Mouse (Mus musculus): Measurements from ENCODE around the gene Plppr2. TPM values are rescaled to one million over a fixed set of nuclear protein-coding genes. Genes with fewer than 3 reads are reported as not detected.

Gene Plppr2
- total RNA-seq, 2 experiments from 2014 or later = 1.8 to 2.0 TPM

- DNase-seq = no peak
- intact Hi-C loops (cut with DNase I) = no loop called here
Observed at GRCm38 (mm10) chr9:21996178-21996867, 59.5 kb downstream of the Plppr2 start.

Other genes with a start within 250 kb of the Plppr2 start
- 1 to 10 TPM; 3.4 to 3.8 TPM for gene Ldlr, start 213.6 kb upstream of the Plppr2 start, total RNA-seq (2021)
- gene Spc24, start 176.7 kb upstream of the Plppr2 start, total RNA-seq (2021) = 1 to 10 TPM; 4.7 to 6.5 TPM
- gene Kank2, start 138.3 kb upstream of the Plppr2 start, total RNA-seq (2021) = 10 to 100 TPM; 52.6 to 53.3 TPM
- not detected for gene Angptl8, start 101.5 kb upstream of the Plppr2 start, total RNA-seq (2021)
- gene Dock6, start 84.4 kb upstream of the Plppr2 start, total RNA-seq (2021) = 10 to 100 TPM; 46.1 to 57.3 TPM
- 1 to 10 TPM; 8.2 to 9.7 TPM for gene Rab3d, start 18.8 kb upstream of the Plppr2 start, total RNA-seq (2021)
- gene Ccdc159, start 9.6 kb upstream of the Plppr2 start, total RNA-seq (2021) = 1 to 10 TPM; 1.1 to 1.6 TPM
- 10 to 100 TPM; 22.7 to 27.6 TPM for gene Tmem205, start 9.5 kb upstream of the Plppr2 start, total RNA-seq (2021)
- 1 to 10 TPM; 6.1 to 7.0 TPM for gene Swsap1, start 18.7 kb downstream of the Plppr2 start, total RNA-seq (2021)
- gene Epor, start 26.5 kb downstream of the Plppr2 start, total RNA-seq (2021) = 1 to 10 TPM; 1.6 to 2.5 TPM
- 1 to 10 TPM; 1.0 to 1.3 TPM for gene Rgl3, start 52.4 kb downstream of the Plppr2 start, total RNA-seq (2021)
- gene Ccdc151, start 65.6 kb downstream of the Plppr2 start, total RNA-seq (2021) = under 1 TPM in 1 of 2 experiments, not detected in 1; 0.17 TPM
- gene Prkcsh, start 65.8 kb downstream of the Plppr2 start, total RNA-seq (2021) = 10 to 100 TPM; 66.5 to 66.7 TPM
- 1 to 10 TPM in 1 of 2 experiments, under 1 TPM in 1; 0.12 to 1.1 TPM for gene Elavl3, start 115.0 kb downstream of the Plppr2 start, total RNA-seq (2021)
- gene Gm49318, start 134.2 kb downstream of the Plppr2 start, total RNA-seq (2021) = not detected
- gene Zfp653, start 134.3 kb downstream of the Plppr2 start, total RNA-seq (2021) = 1 to 10 TPM; 5.3 to 6.4 TPM
- 10 to 100 TPM; 91.7 to 91.8 TPM for gene Ecsit, start 148.4 kb downstream of the Plppr2 start, total RNA-seq (2021)
- gene Cnn1, start 162.2 kb downstream of the Plppr2 start, total RNA-seq (2021) = 1 to 10 TPM; 5.4 to 9.5 TPM
- gene Elof1, start 180.1 kb downstream of the Plppr2 start, total RNA-seq (2021) = 10 to 100 TPM; 39.5 to 41.5 TPM
- gene Acp5, start 198.7 kb downstream of the Plppr2 start, total RNA-seq (2021) = 1 to 10 TPM; 2.2 to 2.6 TPM
- gene Pigyl, start 219.8 kb downstream of the Plppr2 start, total RNA-seq (2021) = 10 to 100 TPM; 42.8 to 44.2 TPM